Mouse (Mus musculus): ENCODE results near the gene Gpc5. TPM values are rescaled to one million over a fixed set of nuclear protein-coding genes. Genes with fewer than 3 reads are reported as not detected.

Gene Gpc5
- polyA plus RNA-seq, 1 experiment = 0.06 TPM

GRCm38 (mm10) chr14:115324247-115324646, 232.2 kb downstream of the Gpc5 start:
- Histone ChIP-seq H3K4me3 (replicated peaks; ENCODE audit: extremely low read depth, low read depth, low read length) (no peak overlapping the region), H3K4me1 (ENCODE audit: control insufficient read depth, insufficient read depth, low read length) (no peaks in the 10 kb centered on the region)
- DNase-seq = no peak
- TF ChIP-seq POLR2A (IDR thresholded peaks at IDR 0.05; ENCODE audit: borderline replicate concordance, extremely low read depth, low read depth, low read length) (no peak), CTCF (IDR thresholded peaks at IDR 0.05; ENCODE audit: insufficient read depth, low read length) (no peak)
- 49% methylated on average over 2 of the region's 2 CpGs for WGBS

DNA sequence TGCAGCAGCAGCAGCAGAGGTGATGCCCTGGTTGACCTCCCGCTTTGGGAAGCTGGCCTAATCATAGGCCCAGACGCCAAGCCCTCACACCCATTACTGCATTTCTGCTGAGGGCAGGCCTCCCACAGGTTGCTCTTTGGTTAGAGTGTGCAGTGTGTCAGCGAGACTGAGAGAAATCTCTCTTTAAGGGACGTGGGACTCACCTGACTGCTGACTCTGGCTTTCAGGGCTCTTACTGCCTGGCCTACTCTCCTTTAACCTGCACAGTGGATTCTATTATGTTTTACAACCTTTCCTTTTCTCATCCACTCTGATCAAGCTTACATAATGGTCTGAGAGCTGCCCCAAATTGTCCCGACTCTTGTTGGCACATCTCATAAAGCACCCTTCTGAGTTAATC, 234.4 kb downstream of the Gpc5 start:
- H3K4me1 ChIP-seq (ENCODE audit: control insufficient read depth, insufficient read depth, low read length) = no peaks in the 10 kb centered on the region
- no peak for DNase-seq
- H3K4me3 ChIP-seq (replicated peaks; ENCODE audit: extremely low read depth, low read depth, low read length) = no peak overlapping the region
- TF ChIP-seq POLR2A (IDR thresholded peaks at IDR 0.05; ENCODE audit: borderline replicate concordance, extremely low read depth, low read depth, low read length) (no peak), CTCF (IDR thresholded peaks at IDR 0.05; ENCODE audit: insufficient read depth, low read length) (no peak)
- 50% methylated on average over 5 of the region's 5 CpGs for WGBS

DNA sequence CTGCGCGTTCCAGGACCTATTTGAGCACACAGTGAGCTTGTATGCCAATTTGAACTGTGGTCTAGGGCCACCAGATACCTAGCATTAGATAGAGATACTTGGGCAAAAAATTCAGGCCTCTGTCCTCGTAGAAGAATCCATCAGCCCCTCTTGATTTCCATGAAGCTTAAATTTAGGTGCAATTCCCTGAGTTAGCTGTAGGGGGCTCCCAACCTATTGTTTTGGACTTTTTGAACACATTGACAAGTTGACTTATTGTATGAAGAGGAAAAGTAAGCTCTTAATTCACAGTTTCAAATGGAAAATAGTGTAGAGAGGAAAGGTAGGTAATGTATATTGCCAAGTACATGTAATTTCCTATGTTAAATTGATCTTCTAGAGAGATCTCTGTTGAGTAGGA, 247.1 kb downstream of the Gpc5 start:
- 79% methylated on average over 3 of the region's 3 CpGs for WGBS

GRCm38 (mm10) chr14:115342597-115342996, 250.6 kb downstream of the Gpc5 start:
- DNase-seq = no peak
- 72% methylated on average over 2 of the region's 2 CpGs for WGBS

More for the DNA sequence above, 247.1 kb downstream of the Gpc5 start:
- TF ChIP-seq POLR2A (IDR thresholded peaks at IDR 0.05; ENCODE audit: borderline replicate concordance, extremely low read depth, low read depth, low read length) (no peak), CTCF (IDR thresholded peaks at IDR 0.05; ENCODE audit: insufficient read depth, low read length) (no peak)
- no peak for DNase-seq
- H3K4me3 ChIP-seq (replicated peaks; ENCODE audit: extremely low read depth, low read depth, low read length) = no peak overlapping the region
- no peaks in the 10 kb centered on the region for H3K4me1 ChIP-seq (ENCODE audit: control insufficient read depth, insufficient read depth, low read length)

DNA sequence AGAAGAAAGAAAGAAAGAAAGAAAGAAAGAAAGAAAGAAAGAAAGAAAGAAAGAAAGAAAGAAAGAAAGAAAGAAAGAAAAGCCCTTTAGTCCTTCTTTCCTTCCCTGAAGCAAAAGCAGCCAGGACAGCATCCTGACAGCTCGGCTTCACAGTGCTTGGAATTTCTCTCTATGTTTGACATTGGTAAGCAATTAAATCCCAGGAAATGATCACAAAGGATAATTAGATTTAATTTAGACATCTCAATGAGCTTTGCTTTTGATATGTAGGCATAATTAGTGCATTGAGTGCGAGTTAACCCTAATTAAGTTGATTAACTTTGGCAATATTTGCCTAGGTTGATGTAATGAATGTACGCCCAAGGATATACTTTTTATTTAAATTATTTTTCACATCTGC, 257.4 kb downstream of the Gpc5 start:
- DNase-seq = no peak
- TF ChIP-seq CTCF (IDR thresholded peaks at IDR 0.05; ENCODE audit: insufficient read depth, low read length) (no peak), POLR2A (IDR thresholded peaks at IDR 0.05; ENCODE audit: borderline replicate concordance, extremely low read depth, low read depth, low read length) (no peak)
- no peaks in the 10 kb centered on the region for H3K4me1 ChIP-seq (ENCODE audit: control insufficient read depth, insufficient read depth, low read length)
- no peak overlapping the region for H3K4me3 ChIP-seq (replicated peaks; ENCODE audit: extremely low read depth, low read depth, low read length)
- 83% methylated on average over 3 of the region's 3 CpGs for WGBS

More at GRCm38 (mm10) chr14:115342597-115342996, 250.6 kb downstream of the Gpc5 start:
- TF ChIP-seq POLR2A (IDR thresholded peaks at IDR 0.05; ENCODE audit: borderline replicate concordance, extremely low read depth, low read depth, low read length) (no peak), CTCF (IDR thresholded peaks at IDR 0.05; ENCODE audit: insufficient read depth, low read length) (no peak)
- no peak overlapping the region for H3K4me3 ChIP-seq (replicated peaks; ENCODE audit: extremely low read depth, low read depth, low read length)
- no peaks in the 10 kb centered on the region for H3K4me1 ChIP-seq (ENCODE audit: control insufficient read depth, insufficient read depth, low read length)

GRCm38 (mm10) chr14:115365320-115365935, 273.4 kb downstream of the Gpc5 start:
- no peaks in the 10 kb centered on the region for H3K4me1 ChIP-seq (ENCODE audit: control insufficient read depth, insufficient read depth, low read length)
- no peak for DNase-seq
- H3K4me3 ChIP-seq (replicated peaks; ENCODE audit: extremely low read depth, low read depth, low read length) = no peak overlapping the region
- TF ChIP-seq POLR2A (IDR thresholded peaks at IDR 0.05; ENCODE audit: borderline replicate concordance, extremely low read depth, low read depth, low read length) (no peak), CTCF (IDR thresholded peaks at IDR 0.05; ENCODE audit: insufficient read depth, low read length) (no peak)
- 88% methylated on average over 3 of the region's 3 CpGs for WGBS

- DNase-seq = no peak
- H3K4me1 ChIP-seq (ENCODE audit: control insufficient read depth, insufficient read depth, low read length) = no peaks in the 10 kb centered on the region
- TF ChIP-seq CTCF (IDR thresholded peaks at IDR 0.05; ENCODE audit: insufficient read depth, low read length) (no peak), POLR2A (IDR thresholded peaks at IDR 0.05; ENCODE audit: borderline replicate concordance, extremely low read depth, low read depth, low read length) (no peak)
- 64% methylated on average over 15 of the region's 15 CpGs for WGBS
- H3K4me3 ChIP-seq (replicated peaks; ENCODE audit: extremely low read depth, low read depth, low read length) = no peak overlapping the region
Observed at GRCm38 (mm10) chr14:115369611-115370167, 277.7 kb downstream of the Gpc5 start.

- 19% methylated on average over 1 of the region's 1 CpGs for WGBS
- no peak for DNase-seq
- TF ChIP-seq CTCF (IDR thresholded peaks at IDR 0.05; ENCODE audit: insufficient read depth, low read length) (0 out of 2 replicates have a peak, but pooled peaks have one; percentile 25), POLR2A (IDR thresholded peaks at IDR 0.05; ENCODE audit: borderline replicate concordance, extremely low read depth, low read depth, low read length) (no peak)
- Histone ChIP-seq H3K4me1 (ENCODE audit: control insufficient read depth, insufficient read depth, low read length) (no peaks in the 10 kb centered on the region), H3K4me3 (replicated peaks; ENCODE audit: extremely low read depth, low read depth, low read length) (no peak overlapping the region)
Observed at GRCm38 (mm10) chr14:115371131-115371530, 279.1 kb downstream of the Gpc5 start.

DNA sequence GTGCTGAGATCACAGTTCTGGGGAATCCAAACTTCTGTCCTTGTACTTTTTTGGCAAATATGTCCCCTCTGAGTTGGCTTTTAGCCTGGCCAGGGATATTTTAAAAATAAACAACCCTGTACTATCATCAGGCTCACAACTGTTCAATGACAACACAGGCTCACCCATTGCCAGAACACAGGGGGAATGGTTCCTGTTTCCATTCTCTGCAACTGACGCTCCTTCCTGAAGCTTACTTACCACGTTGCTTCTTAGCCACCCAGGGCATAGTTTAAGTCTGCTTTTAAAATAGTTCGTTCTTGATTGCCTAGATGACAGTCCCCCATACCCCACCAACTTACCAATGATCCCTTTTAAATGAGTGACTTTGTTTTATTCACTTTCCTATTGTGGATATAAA, 299.8 kb downstream of the Gpc5 start:
- no peak for DNase-seq
- WGBS = 49% methylated on average over 3 of the region's 3 CpGs
- no peak for TF ChIP-seq CTCF (IDR thresholded peaks at IDR 0.05; ENCODE audit: insufficient read depth, low read length)
- Histone ChIP-seq H3K4me1 (ENCODE audit: control insufficient read depth, insufficient read depth, low read length) (no peaks in the 10 kb centered on the region), H3K4me3 (replicated peaks; ENCODE audit: extremely low read depth, low read depth, low read length) (no peak overlapping the region)

DNA sequence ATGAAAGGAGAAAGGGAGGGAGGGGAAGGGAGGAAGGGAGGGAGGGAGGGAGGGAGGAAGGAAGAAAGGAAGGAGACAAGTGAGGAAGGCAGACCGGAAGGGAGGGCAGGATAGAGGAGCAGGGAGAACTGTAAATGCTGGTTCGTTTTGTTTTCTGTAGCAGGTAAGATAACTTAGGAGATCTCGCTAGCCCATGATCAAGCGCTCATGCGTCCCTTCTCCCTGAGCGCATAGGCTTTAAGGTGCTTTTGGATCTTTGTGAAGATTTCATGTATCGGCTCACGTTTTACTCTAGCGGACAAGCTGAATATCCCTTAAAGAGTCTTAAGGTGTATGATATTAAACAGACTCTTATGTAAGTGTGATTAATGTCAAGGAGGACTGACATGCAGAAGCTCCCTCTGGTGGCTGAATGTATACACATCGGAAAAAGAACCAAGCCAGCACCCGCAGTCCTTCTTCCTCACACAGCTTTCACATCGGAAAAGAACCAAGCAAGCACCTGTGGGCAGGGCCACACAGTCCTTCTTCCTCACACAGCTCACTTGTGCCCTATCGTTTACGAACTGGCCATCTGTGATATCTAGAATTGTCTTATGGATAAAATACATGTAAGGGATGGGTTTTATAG, 301.0 kb downstream of the Gpc5 start:
- TF ChIP-seq CTCF (IDR thresholded peaks at IDR 0.05; ENCODE audit: insufficient read depth, low read length) (peak; percentile 20; the same call in 1 of the 2 replicates), POLR2A (IDR thresholded peaks at IDR 0.05; ENCODE audit: borderline replicate concordance, extremely low read depth, low read depth, low read length) (no peak)
- H3K4me1 ChIP-seq (ENCODE audit: control insufficient read depth, insufficient read depth, low read length) = no peaks in the 10 kb centered on the region
- WGBS = 44% methylated on average over 14 of the region's 14 CpGs
- H3K4me3 ChIP-seq (replicated peaks; ENCODE audit: extremely low read depth, low read depth, low read length) = no peak overlapping the region
- no peak for DNase-seq
